Mouse (Mus musculus) erythroblast, embryonic 14.5 days (primary cell): ENCODE data around the gene Mamdc4. TPM values are rescaled to one million over a fixed set of nuclear protein-coding genes. Genes with fewer than 3 reads are reported as not detected.

Source experiments
- H3K27me3 ChIP-seq: 2 replicates; pipeline ENCODE4 v1.6.1; 2012; ENCODE audit warnings: inconsistent platforms; ENCODE audit not compliant: control insufficient read depth
- H3K36me3 ChIP-seq: 2 replicates; pipeline ENCODE4 v1.6.1; 2012; ENCODE audit warnings: mild to moderate bottlenecking, inconsistent platforms; ENCODE audit not compliant: control insufficient read depth
- H3K4me1 ChIP-seq: 2 replicates; pipeline ENCODE4 v1.6.1; 2012; ENCODE audit warnings: inconsistent platforms; ENCODE audit not compliant: control insufficient read depth
- H3K4me3 ChIP-seq: replicated peaks from 2 replicates; pipeline ENCODE3; 2012; ENCODE audit warnings: moderate library complexity, mild to moderate bottlenecking, inconsistent platforms
- H3K9me3 ChIP-seq: 2 replicates; pipeline ENCODE4 v1.6.1; 2012; ENCODE audit warnings: low read length, inconsistent platforms, mixed read lengths; ENCODE audit not compliant: control insufficient read depth
- GATA1 ChIP-seq: IDR thresholded peaks from 2 replicates; pipeline ENCODE4 v1.6.1; 2012; ENCODE audit warnings: low read length, inconsistent platforms, mixed read lengths
- TAL1 ChIP-seq: IDR thresholded peaks from 3 replicates; pipeline ENCODE4 v1.6.1; 2012; ENCODE audit warnings: low read length, inconsistent platforms, mixed read lengths
- polyA plus RNA-seq: library from polyadenylated mRNA; stranded (reverse); fragments of >175 nt; gene quantifications from 2 replicates; pipeline ENCODE4 v1.2.3, GENCODE M21; 2012

The Mamdc4 gene
- polyA plus RNA-seq, 1 experiment = 0.09 TPM

DNA sequence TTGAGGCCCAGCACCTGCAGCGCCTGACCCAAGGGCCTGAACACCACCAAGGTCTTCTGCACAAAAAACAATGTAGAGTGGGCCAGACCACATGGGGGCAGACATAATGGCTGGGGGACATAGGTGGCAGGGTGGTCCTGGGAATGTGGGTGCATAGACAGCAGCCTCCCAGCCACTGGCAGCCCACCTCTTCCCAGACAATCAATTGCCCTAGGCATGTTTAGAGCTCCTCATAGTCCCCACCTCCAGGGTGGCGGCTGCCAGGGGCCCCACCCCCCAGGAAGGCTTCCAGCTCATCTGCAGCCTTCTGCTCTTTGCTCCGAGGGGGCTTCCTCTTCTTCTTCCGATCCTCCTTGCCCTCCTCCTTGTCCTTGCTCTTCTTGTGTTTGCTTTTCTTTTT lies 8.9 kb upstream of the Mamdc4 start:
- H3K36me3 ChIP-seq = peaks cover 55% of the 10 kb centered on the region
- H3K4me1 ChIP-seq = peaks cover 22% of the 10 kb centered on the region
- H3K27me3 ChIP-seq = peaks cover 29% of the 10 kb centered on the region
- no peak for TF ChIP-seq GATA1
- TF ChIP-seq TAL1 = no peak
- no peak overlapping the region for H3K4me3 ChIP-seq
- peaks cover 9% of the 10 kb centered on the region for H3K9me3 ChIP-seq

DNA sequence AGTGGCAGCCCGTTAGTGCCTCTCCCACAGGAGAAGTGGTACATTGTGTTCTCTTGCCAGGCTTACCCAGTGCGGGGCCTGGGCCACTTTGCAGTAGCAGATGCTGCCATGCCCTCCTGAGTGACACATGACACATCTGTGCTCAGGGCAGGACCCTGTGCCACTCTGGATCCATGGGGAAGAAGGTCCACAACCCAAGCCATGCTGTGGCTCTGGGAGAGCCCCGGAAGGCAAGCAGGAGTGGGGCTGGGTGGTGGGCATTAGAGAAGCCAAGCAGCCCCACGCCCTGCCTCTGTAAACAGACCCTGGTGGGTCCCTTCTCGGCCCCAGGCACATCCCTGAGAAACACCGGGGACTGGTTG lies 8.5 kb upstream of the Mamdc4 start:
- TF ChIP-seq GATA1 = no peak
- TF ChIP-seq TAL1 = no peak
- Histone ChIP-seq H3K27me3 (peaks cover 34% of the 10 kb centered on the region), H3K9me3 (peaks cover 14% of the 10 kb centered on the region), H3K36me3 (peaks cover 50% of the 10 kb centered on the region), H3K4me1 (peaks cover 24% of the 10 kb centered on the region), H3K4me3 (no peak overlapping the region)

GRCm38 (mm10) chr2:25582466-25583119 lies 7.9 kb upstream of the Mamdc4 start:
- peaks cover 18% of the 10 kb centered on the region for H3K9me3 ChIP-seq
- peaks cover 28% of the 10 kb centered on the region for H3K4me1 ChIP-seq
- H3K27me3 ChIP-seq = peaks cover 39% of the 10 kb centered on the region
- peaks cover 45% of the 10 kb centered on the region for H3K36me3 ChIP-seq
- H3K4me3 ChIP-seq = no peak overlapping the region
- TF ChIP-seq TAL1 = no peak
- no peak for TF ChIP-seq GATA1

- TF ChIP-seq TAL1 = no peak
- no peak for TF ChIP-seq GATA1
- H3K4me3 ChIP-seq = no peak overlapping the region
- H3K36me3 ChIP-seq = peaks cover 38% of the 10 kb centered on the region
- H3K4me1 ChIP-seq = peaks cover 30% of the 10 kb centered on the region
- H3K9me3 ChIP-seq = peaks cover 25% of the 10 kb centered on the region
- H3K27me3 ChIP-seq = peaks cover 46% of the 10 kb centered on the region
These were observed 7.3 kb upstream of the Mamdc4 start for GRCm38 (mm10) chr2:25581901-25582301.

DNA sequence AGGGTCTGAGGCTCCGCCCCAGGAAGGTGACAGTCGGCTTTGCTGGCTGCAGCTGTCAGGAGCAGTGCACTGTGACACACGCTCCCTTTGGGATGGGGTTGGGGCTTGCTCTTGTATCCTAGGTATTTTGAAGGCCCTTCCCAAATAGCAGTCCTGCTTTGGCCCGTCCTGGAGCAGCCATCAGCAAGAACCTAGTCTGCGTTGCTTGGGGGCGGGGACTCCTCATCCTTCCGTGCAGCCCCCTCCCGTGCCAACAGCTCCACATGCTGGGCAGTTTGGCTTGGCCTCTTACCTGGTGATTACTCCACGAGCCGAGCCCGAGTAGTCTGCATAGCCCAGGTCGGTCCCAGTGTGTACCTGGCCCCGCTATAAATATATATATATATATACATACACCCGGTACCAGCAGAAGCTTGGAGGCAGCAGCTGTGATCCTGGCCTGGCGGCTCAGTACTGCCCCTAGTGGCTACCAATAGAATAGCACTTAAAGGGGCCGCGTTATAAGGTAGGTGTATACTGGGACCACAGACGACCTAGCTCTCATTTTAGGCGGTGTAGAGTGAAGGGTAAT lies 6.7 kb upstream of the Mamdc4 start, which contains the start of gene Ajm1:
Ajm1 (minus strand) TSS at position 464 of the 571 bp plus-strand sequence.
- no peak within 1 kb of the TSS for H3K4me3 ChIP-seq
- TF ChIP-seq GATA1 (no peak), TAL1 (no peak)
- peaks cover 27% of the 10 kb centered on the region for H3K9me3 ChIP-seq
- peaks cover 33% of the 10 kb centered on the region for H3K36me3 ChIP-seq
- peaks cover 51% of the 10 kb centered on the region for H3K27me3 ChIP-seq
- peaks cover 30% of the 10 kb centered on the region for H3K4me1 ChIP-seq

GRCm38 (mm10) chr2:25580621-25581101 lies 6.0 kb upstream of the Mamdc4 start:
- H3K4me1 ChIP-seq = peaks cover 35% of the 10 kb centered on the region
- H3K9me3 ChIP-seq = peaks cover 27% of the 10 kb centered on the region
- H3K4me3 ChIP-seq = no peak overlapping the region
- peaks cover 30% of the 10 kb centered on the region for H3K36me3 ChIP-seq
- H3K27me3 ChIP-seq = peaks cover 58% of the 10 kb centered on the region
- TF ChIP-seq TAL1 (no peak), GATA1 (no peak)

DNA sequence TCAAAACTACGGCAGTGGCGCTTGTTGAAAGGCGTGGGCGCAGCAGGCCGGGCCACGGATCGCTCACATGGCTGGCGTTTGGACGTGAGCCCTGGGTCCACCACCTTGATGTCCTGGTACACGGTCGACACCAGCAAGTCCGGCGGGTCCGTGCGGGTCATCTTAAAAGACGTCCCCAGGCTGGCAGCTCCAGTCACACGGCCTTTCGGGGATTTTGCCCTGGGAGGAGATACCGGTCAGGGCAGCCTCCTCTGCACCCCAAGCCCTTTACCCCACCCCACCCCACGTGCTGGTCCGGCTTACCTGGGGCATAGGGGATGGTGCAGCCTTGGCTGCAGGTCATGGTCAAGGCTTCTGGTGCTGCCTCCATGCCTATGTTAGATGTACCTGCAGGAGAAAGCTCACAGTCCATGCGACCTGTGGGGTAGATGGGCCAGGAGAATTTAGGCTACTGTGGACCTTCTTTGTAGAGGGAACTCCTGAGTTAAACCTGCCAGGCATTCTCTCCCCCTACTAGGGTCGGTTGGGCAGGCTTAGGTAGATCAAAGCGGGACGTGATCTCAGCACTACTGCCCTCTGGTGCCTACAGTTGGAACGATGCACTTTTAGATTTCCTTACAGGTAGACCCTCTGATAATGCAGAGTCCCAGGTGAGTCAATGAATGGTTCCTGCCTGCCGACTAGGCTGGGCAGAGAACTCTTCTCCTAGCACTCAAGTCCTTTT lies 5.3 kb upstream of the Mamdc4 start:
- Histone ChIP-seq H3K36me3 (peaks cover 23% of the 10 kb centered on the region), H3K4me1 (peaks cover 42% of the 10 kb centered on the region), H3K27me3 (peaks cover 63% of the 10 kb centered on the region), H3K4me3 (no peak overlapping the region), H3K9me3 (peaks cover 27% of the 10 kb centered on the region)
- no peak for TF ChIP-seq TAL1
- TF ChIP-seq GATA1 = no peak

- H3K4me3 ChIP-seq = no peak overlapping the region
- H3K27me3 ChIP-seq = peaks cover 64% of the 10 kb centered on the region
- TF ChIP-seq GATA1 = no peak
- TF ChIP-seq TAL1 = no peak
- H3K9me3 ChIP-seq = peaks cover 27% of the 10 kb centered on the region
- peaks cover 50% of the 10 kb centered on the region for H3K4me1 ChIP-seq
- peaks cover 14% of the 10 kb centered on the region for H3K36me3 ChIP-seq
These were observed 4.4 kb upstream of the Mamdc4 start for GRCm38 (mm10) chr2:25578796-25579736.
